Mouse (Mus musculus) heart, postnatal 0 days (tissue): ENCODE measurements around the gene Abi2.

Source experiments
- CTCF ChIP-seq: IDR thresholded peaks from 2 replicates; pipeline ENCODE4 v1.5.1; 2016; ENCODE audit warnings: antibody characterized with exemption, control low read depth, low read depth
- EP300 ChIP-seq: IDR thresholded peaks from 2 replicates; pipeline ENCODE4 v1.6.1; 2016; ENCODE audit warnings: antibody characterized with exemption, low read depth

DNA sequence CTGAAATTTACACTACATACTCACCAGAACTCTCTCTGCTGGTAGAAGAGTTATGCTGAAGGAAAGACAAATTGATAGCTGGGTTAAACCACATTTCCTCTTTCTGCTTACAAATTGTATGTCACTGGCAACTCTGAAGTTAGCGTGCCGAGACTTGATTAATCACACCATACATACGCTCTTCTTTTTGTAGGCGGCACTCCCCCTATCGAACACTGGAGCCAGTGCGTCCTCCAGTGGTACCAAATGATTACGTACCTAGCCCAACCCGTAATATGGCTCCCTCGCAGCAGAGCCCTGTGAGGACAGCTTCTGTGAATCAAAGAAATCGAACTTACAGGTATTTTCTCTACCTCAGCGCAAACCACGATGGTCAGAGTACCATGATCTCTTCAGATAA lies 37.6 kb downstream of the Abi2 start:
- no peak for TF ChIP-seq CTCF
- TF ChIP-seq EP300 = no peak
